Mouse (Mus musculus) layer of hippocampus, adult 2 months (tissue): Measurements from ENCODE around the gene Rnf181. TPM values are rescaled to one million over a fixed set of nuclear protein-coding genes. Genes with fewer than 3 reads are reported as not detected.
A peak's percentile ranks its signal among the peaks of the same experiment; 100 is the strongest.

Experiments used
- DNase-seq, 2 experiments: peaks; one replicate each; pipeline ENCODE4 v3.0.0; 2022; ENCODE audit warnings: low spot score in 2 of 2
- H3K27ac ChIP-seq: fragments of 200-600 bp; 2 replicates; pipeline ENCODE4 v1.8.1; 2022
- H3K4me3 ChIP-seq: fragments of 200-600 bp; 2 replicates; pipeline ENCODE4 v1.8.1; 2022; ENCODE audit warnings: mild to moderate bottlenecking
- CTCF ChIP-seq: fragments of 200-600 bp; conservative IDR thresholded peaks from 2 replicates; pipeline ENCODE4 v1.8.1; 2022; ENCODE audit warnings: antibody characterized with exemption, mild to moderate bottlenecking, moderate library complexity
- total RNA-seq, 2 experiments: library from RNA; stranded (reverse); gene quantifications; 2 replicates each; pipeline ENCODE4 v1.2.3; 2021

Rnf181 gene
- total RNA-seq, 2 experiments from 2014 or later: 74.7 to 86.1 TPM

DNA sequence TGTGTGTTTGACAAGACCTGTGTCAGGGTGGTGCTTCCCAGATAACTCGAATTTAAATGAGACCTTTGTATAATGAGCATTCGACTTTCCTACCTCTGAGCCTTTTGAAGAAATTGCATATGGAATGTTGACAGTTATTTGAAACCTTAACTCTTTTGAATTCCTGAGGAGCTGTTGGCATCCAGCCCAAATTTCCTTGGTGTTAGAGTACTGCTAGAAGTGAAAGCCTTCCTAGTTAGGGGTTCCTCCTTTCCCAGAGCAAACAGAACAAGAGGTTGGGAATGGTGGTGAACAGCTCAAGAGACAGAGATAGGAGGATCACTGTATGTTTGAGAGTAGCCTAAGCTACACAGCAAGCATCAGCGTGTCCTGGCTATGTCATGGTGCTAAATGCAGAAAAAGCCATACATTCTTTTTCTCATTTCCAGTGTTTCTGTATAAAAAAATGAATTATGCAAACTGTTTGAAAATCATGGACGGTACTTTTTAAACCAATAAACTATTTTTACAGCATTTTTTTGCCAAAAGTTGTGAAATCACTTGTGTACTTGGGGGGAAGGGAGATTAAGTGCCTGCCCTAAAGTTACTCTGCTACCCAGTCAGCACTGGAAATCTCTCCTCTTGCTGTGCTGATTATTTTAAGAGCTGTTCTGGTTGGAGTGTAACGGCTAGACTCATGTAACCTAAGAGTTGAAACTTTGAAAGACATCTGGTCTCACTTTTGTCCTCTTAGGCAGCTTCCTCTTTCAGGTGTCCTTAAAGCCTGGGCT lies 13.9 kb downstream of the Rnf181 start:
- no peak for TF ChIP-seq CTCF
- H3K27ac ChIP-seq: peak overlapping the region; percentile 18; the same call in 1 of the 2 replicates
- DNase-seq: no peak
- H3K4me3 ChIP-seq: no peak overlapping the region

DNA sequence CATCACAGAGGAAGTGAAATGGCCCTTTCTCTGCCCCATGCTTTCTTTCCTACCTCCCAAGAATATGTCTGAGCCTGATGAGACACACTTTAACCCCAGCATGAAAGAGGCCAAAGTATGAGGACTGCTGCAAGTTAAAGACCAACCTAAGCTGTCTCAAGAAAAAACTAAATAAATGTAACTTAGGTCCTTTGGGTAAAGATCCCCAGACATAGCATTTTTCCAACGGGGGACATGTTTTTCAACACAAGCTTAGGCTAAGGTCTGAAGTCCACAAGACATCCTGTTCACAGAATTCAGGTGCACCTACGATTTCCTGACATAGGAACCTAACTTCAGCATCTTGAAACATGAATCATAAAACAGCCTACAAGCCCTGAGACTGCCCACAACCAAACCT lies 16.5 kb downstream of the Rnf181 start:
- TF ChIP-seq CTCF: no peak
- H3K4me3 ChIP-seq: no peak overlapping the region
- no peak overlapping the region for H3K27ac ChIP-seq
- DNase-seq: no peak

DNA sequence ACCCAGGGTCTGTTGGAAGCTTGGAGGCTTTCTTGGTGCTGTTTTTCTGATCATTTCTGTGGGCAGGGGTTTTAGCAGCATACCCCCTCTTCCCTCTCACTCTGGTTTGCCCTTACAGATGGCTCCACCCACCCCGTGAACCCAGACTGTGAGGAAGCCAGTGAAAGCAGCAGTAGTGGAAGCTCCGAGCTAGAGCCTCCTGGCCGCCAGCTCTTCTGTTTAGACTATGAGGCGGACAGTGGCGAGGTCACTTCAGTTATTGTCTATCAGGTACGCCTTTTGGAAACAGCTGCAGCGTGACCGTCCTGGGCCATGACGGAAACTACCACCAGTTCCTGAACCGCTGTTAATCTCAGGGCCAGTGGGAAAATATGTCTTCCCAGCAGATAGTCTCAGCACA lies 18.3 kb downstream of the Rnf181 start:
- Histone ChIP-seq H3K27ac (peak overlapping the region; percentile 99; the same call in 1 of the 2 replicates), H3K4me3 (peak overlapping the region; percentile 85)
- no peak for DNase-seq
- no peak for TF ChIP-seq CTCF

DNA sequence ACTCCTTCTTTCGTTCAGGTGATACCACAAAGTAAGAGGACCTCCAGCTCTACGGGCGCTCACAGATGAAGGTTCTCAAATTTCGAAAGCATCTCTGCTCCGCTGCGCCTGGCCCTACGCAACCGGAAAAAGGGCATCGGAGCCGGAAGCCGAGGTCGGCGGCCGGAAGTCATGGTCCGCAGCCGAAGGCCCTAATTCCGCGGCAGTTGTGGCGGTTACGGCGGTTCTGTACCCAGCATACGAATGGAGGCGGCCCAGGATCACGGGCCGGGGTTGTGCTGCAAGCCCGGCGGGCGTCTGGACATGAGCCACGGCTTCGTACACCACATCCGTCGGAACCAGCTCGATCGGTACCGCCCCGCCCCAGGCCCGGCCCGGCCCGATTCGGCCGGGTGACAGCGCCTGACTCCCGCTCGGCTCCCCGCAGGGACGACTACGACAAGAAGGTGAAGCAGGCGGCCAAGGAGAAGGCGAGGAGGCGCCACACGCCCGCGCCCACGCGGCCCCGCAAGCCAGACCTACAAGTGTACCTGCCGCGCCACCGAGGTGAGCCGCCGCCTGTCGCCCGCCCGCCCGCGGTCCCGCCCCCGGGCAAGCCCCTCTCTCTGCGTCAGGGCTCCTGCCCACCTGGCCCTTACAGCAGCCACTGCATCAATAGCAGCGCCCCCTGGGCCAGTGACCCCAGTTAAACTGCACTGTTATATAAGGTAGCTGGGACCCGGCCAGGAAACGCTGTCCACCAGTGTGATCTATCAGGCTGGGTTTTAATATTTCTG lies 19.4 kb downstream of the Rnf181 start, which contains the start of gene 0610030E20Rik:
TSS of gene 0610030E20Rik (plus strand) at position 152 of the 776 bp plus-strand sequence.
- DNase-seq: peak; percentile 74
- H3K4me3 ChIP-seq: peak within 1 kb of the TSS; percentile 85
- peak; percentile 39 for TF ChIP-seq CTCF
- peak within 1 kb of the TSS; percentile 99 for H3K27ac ChIP-seq

DNA sequence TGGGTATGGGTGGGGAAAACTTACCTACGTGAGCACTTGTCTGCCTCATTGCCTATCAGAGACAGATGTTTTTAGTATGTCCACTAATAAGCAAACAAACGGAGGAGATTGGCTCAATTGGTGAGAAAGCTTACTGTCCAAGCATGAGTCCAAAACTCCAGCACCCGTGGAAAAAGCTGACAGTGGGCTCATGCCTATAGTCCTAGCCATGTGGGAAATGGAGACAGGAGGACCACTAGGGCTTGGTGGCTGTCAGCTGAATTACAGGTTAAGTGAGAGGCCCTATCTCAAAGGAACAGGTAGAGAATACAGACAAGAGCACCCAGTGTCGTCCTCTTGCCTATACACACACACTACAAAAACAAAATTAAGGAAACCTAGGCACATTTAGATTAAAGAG lies 20.5 kb downstream of the Rnf181 start:
- H3K27ac ChIP-seq: peak overlapping the region; percentile 99; the same call in 1 of the 2 replicates
- H3K4me3 ChIP-seq: peak overlapping the region; percentile 85; the same call in 1 of the 2 replicates
- no peak for DNase-seq
- TF ChIP-seq CTCF: no peak

DNA sequence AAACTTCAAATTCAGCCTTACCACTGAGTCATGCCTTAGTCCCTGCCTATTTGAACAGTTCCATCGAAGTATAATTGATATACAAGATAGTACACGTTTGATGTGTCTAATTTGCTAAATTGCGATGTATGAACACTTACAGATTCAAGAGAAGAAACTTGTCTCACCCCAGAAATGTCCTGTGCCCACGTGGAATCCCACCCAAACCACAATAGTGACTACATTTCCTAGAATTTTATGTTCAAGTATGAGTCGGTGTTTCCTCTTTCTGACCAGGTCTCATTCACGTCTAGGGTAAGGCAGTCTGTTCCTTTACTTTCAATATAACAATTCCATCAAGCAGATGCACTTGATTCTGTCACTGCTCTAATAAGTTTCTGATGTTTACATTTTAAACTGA lies 21.1 kb downstream of the Rnf181 start:
- peak overlapping the region; percentile 94 for H3K4me3 ChIP-seq
- TF ChIP-seq CTCF: no peak
- no peak for DNase-seq
- H3K27ac ChIP-seq: peak overlapping the region; percentile 84

DNA sequence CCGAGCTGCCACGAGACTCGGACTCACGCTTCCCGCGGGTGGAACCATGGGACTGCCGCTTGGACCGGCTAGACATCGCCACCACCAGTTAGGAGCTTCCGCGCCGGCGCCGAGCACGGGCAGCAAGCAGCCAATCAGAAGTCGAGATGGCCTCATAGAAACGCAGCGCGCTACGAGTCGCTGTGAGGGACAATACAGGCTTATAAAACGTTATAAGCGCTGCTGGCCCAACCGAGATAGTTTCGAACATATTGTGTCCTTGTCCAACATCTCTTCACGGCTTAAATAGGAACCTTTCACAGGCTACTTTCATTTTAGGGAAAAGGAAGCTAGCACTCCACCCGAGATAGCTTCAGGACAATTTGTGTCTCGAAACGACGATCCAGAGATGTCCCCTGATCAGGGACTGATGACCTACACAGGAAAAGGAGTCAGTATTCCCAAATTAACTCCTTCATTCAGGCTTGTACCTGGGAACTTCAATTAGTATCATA lies 21.6 kb downstream of the Rnf181 start, which contains the start of gene Usp39:
TSS of gene Usp39 (minus strand) at position 111 of the 494 bp plus-strand sequence.
- no peak for TF ChIP-seq CTCF
- H3K27ac ChIP-seq: peak within 1 kb of the TSS; percentile 84
- DNase-seq: peak; percentile 91 to 94
- H3K4me3 ChIP-seq: peak within 1 kb of the TSS; percentile 94

DNA sequence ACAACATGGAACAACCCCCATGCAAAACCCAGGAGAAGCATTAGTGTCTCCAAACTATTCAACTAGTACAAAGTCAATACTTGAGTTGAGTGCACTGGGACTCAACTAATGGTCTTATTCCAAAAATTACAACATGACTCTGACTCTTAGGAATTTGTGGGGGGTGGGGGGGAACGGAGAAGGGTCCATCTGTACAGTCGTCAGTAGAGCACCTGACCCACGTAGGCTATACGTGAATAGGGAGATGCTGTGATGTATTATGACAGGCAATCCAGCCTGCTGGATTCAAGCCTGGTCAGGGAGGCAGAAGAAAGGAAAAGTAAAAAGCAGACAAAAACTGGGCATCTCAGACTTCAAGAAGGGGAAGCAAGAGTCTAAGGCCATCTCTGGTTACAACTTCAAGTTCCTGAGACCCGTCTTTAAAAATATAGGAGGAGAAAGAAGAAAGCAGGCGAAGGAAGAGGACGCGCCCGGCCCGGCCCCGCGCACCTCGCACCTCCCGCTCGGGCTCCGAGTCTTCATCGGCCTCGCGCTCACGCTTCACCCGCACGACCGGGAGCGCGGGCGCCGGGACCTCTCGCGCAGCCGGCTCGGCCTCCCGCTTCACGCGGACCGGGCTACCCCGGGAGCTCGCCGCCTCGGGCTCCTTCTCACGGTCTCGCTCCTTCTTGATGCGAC lies 22.2 kb downstream of the Rnf181 start:
- TF ChIP-seq CTCF: no peak
- Histone ChIP-seq H3K4me3 (peak overlapping the region; percentile 94), H3K27ac (peak overlapping the region; percentile 84)
- DNase-seq: no peak

DNA sequence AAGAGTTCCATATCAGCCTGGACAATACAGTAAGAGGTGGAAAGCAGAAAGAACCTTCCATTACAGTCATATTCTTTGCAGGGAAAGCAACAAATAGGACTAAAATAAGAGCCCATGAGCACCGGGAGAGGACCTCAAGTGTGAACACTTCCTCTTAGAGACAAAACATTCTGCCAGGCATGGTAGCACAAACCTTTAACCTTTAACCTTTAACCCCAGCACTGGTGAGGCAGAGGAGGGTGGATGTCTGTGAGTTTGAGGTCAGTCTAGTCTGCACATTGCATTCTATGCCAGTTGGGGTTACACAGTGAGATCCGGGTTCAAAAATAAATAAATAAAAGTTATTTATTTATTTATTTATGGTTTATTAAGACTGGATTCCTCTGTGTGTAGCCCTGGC lies 26.3 kb downstream of the Rnf181 start:
- no peak for TF ChIP-seq CTCF
- Histone ChIP-seq H3K4me3 (no peak overlapping the region), H3K27ac (no peak overlapping the region)
- no peak for DNase-seq

DNA sequence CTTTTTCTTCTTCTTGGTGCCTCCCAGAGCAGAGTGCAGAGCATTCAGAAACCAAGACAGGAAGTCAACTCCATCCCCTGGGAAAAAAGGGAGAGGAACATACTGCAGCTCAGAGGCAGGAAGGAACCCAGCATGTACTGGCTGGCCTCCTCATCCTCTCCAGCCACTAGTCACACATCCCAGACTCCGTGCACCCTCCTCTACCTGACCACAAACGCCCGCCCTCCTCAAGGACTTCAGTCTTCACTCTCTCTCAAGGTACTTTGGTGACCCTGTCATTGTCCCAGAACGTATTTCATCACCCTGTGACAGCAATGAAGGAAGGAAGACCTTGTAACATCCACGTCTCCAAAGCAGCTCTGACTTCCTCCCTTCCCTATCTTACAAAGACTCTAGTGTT lies 33.6 kb downstream of the Rnf181 start:
- no peak for DNase-seq
- Histone ChIP-seq H3K27ac (no peak overlapping the region), H3K4me3 (no peak overlapping the region)
- no peak for TF ChIP-seq CTCF

DNA sequence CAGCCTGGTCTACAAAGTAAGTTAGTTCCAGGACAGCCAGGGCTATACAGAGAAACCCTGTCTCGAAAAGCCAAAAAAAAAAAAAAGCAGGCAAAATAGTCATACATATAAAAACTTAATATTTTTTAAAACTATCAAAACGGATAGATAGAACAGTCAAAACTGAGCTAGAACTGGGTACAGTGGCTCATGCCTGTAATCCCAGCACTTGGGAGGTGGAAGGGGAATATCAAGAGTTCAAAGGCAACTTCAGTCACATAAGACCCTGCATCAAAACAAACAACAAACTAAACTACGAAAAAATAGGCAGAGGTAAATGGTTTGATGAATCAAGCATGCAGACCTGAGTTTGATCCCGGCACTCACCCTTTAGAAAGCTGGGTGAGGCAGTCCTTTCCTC lies 36.6 kb downstream of the Rnf181 start:
- Histone ChIP-seq H3K4me3 (no peak overlapping the region), H3K27ac (no peak overlapping the region)
- no peak for DNase-seq
- no peak for TF ChIP-seq CTCF

DNA sequence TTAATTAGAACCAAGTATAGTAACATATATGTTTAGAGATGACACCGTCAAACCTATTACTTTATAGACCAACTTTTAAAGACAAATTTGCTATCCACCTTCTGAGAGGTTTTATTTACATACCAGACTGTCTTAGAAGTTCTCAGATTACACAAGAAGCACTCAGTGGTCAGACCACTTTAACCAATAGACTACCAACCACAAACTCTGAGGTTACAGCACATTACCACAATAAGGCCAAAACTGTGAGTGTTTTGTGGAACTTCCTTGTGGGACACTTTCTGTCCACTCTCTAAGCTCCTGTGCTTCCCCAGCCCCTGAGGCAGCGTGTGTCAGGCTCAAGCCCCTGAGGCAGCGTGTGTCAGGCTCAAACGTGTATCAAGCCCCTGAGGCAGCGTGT lies 37.7 kb downstream of the Rnf181 start:
- Histone ChIP-seq H3K27ac (no peak overlapping the region), H3K4me3 (no peak overlapping the region)
- no peak for DNase-seq
- TF ChIP-seq CTCF: no peak
